Mouse (Mus musculus) embryonic facial prominence, embryonic 13.5 days (tissue): ENCODE measurements around the gene Vcp. TPM values are rescaled to one million over a fixed set of nuclear protein-coding genes. Genes with fewer than 3 reads are reported as not detected.

ENCODE experiments used
- ATAC-seq: fragments of 200-750 bp; cut with Nextera tagmentation; 2 replicates; pipeline ENCODE4 v1.8.0; 2017; ENCODE audit warnings: low read depth; ENCODE audit not compliant: insufficient number of reproducible peaks, insufficient read depth, low FRiP score, low TSS enrichment
- H3K27ac ChIP-seq: fragments of 300-500 bp; sonication (generic); 2 replicates; pipeline ENCODE4 v1.5.1; 2015; ENCODE audit warnings: moderate library complexity, mild to moderate bottlenecking, inconsistent platforms
- H3K27me3 ChIP-seq: fragments of 300-500 bp; sonication (generic); 2 replicates; pipeline ENCODE4 v1.6.1; 2015; ENCODE audit warnings: mild to moderate bottlenecking, inconsistent platforms
- H3K36me3 ChIP-seq: fragments of 300-500 bp; sonication (generic); 2 replicates; pipeline ENCODE4 v1.6.1; 2015; ENCODE audit warnings: mild to moderate bottlenecking, inconsistent platforms
- H3K4me1 ChIP-seq: fragments of 300-500 bp; sonication (generic); 2 replicates; pipeline ENCODE4 v1.6.1; 2015; ENCODE audit warnings: inconsistent platforms
- H3K4me2 ChIP-seq: fragments of 300-500 bp; sonication (generic); 2 replicates; pipeline ENCODE4 v1.6.1; 2015; ENCODE audit warnings: moderate library complexity, mild to moderate bottlenecking, inconsistent platforms
- H3K4me3 ChIP-seq: fragments of 300-500 bp; sonication (generic); 2 replicates; pipeline ENCODE4 v1.5.1; 2015; ENCODE audit warnings: mild to moderate bottlenecking, inconsistent platforms
- H3K9ac ChIP-seq: fragments of 300-500 bp; sonication (generic); 2 replicates; pipeline ENCODE4 v1.6.1; 2015; ENCODE audit warnings: mild to moderate bottlenecking, inconsistent platforms
- H3K9me3 ChIP-seq: fragments of 300-500 bp; sonication (generic); 2 replicates; pipeline ENCODE4 v1.6.1; 2016; ENCODE audit warnings: inconsistent platforms
- WGBS: fragments of 180-500 bp; shearing (Covaris S2); methylation state at CpG from one replicate; pipeline ENCODE4 v1.1.7; 2015; ENCODE audit warnings: mixed read lengths; 5-methylcytosine and 5-hydroxymethylcytosine counted together
- polyA plus RNA-seq: library from polyadenylated mRNA; unstranded; fragments of >200 nt; fragmentation: Nextera tagmentation; extraction: Ambion mirVana; gene quantifications from 2 replicates; pipeline ENCODE4 v1.2.1, GENCODE M21; 2015

The Vcp gene
- polyA plus RNA-seq, 1 experiment from 2014 or later: 567 TPM

- WGBS: 50% methylated on average over 15 of the region's 15 CpGs
- Histone ChIP-seq H3K4me1 (peaks cover 19% of the 10 kb centered on the region), H3K27me3 (no peaks in the 10 kb centered on the region), H3K9ac (peak overlapping the region; percentile 83), H3K9me3 (no peaks in the 10 kb centered on the region), H3K4me3 (peak overlapping the region; percentile 77), H3K36me3 (peaks cover 33% of the 10 kb centered on the region), H3K27ac (peak overlapping the region; percentile 84; the same call in 1 of the 2 replicates), H3K4me2 (peak overlapping the region; percentile 81)
- ATAC-seq: no peak
These were observed 38.5 kb upstream of the Vcp start for GRCm38 (mm10) chr4:43038567-43039495.

GRCm38 (mm10) chr4:43037860-43038566, 37.7 kb upstream of the Vcp start:
- Histone ChIP-seq H3K36me3 (peaks cover 40% of the 10 kb centered on the region), H3K4me1 (peaks cover 17% of the 10 kb centered on the region), H3K9me3 (no peaks in the 10 kb centered on the region), H3K9ac (no peak overlapping the region), H3K4me2 (no peak overlapping the region), H3K4me3 (no peak overlapping the region), H3K27ac (no peak overlapping the region), H3K27me3 (no peaks in the 10 kb centered on the region)
- 67% methylated on average over 4 of the region's 4 CpGs for WGBS
- no peak for ATAC-seq

DNA sequence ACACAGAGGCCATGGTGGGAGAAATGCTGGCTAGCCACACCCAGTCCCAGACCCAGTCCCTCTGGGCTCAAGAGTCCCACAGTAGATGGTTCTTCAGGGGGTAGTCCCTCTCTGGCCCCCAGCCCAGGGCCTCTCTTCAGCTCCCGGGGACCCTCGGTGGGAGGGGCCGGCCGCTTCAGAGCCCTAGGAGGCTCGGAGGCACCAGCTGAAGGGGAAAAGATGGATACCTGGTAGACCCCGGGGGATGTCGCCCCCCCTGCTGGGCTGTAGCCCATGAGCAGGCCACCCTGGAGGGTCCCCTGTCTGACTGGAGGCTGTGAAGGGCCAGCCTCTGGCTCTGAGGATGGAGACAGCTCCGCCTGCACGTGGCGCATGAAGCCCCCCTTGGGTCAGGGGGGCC, 36.0 kb upstream of the Vcp start:
- Histone ChIP-seq H3K4me3 (no peak overlapping the region), H3K36me3 (peaks cover 45% of the 10 kb centered on the region), H3K4me1 (peaks cover 22% of the 10 kb centered on the region), H3K27me3 (no peaks in the 10 kb centered on the region), H3K27ac (no peak overlapping the region), H3K4me2 (no peak overlapping the region), H3K9ac (no peak overlapping the region), H3K9me3 (no peaks in the 10 kb centered on the region)
- ATAC-seq: no peak
- WGBS: 89% methylated on average over 10 of the region's 10 CpGs

DNA sequence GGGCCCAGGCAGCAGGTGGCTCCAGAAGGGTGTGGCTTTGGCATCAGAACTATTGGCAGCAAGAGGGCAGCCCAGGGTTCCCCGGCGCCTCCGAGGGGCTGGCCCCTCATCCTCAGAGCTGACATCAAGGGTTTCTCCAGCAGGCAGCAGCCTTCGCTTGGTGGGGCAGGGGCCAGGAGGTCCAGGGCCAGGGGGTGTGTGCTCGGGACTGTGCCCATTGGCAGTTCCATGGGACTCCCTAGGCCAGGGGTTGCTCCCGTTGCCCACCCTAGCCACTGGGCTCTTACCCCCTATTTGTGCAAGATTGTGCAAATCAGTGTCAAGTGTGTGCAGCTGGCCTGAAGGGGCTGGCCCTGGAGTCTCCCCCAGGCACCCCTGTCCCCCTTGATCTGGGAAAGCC, 35.5 kb upstream of the Vcp start:
- 91% methylated on average over 6 of the region's 6 CpGs for WGBS

DNA sequence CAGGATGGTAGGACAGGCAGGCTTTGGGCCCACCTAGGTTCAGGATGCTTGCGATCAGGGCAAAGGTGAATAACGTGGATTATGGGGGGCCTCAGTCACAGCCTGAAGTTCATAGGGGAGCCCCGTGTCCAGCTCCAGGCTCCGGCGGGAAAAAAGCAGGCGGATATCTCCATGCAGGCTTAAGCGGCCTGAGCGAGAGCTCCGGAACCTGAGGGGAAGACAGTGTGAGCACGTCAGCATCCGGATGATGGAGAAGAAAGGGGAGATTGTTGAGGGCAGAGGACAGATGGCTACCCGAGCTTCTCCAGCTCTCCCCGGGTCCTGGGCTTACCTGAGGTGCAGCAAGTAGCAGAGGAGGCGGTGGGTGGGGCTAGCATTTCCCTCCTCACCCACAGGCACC, 33.2 kb upstream of the Vcp start:
- H3K36me3 ChIP-seq: peaks cover 60% of the 10 kb centered on the region
- H3K27ac ChIP-seq: no peak overlapping the region
- no peak overlapping the region for H3K4me2 ChIP-seq
- no peak overlapping the region for H3K9ac ChIP-seq
- WGBS: 86% methylated on average over 14 of the region's 14 CpGs
- no peak for ATAC-seq
- no peak overlapping the region for H3K4me3 ChIP-seq
- no peaks in the 10 kb centered on the region for H3K27me3 ChIP-seq
- peaks cover 14% of the 10 kb centered on the region for H3K4me1 ChIP-seq
- no peaks in the 10 kb centered on the region for H3K9me3 ChIP-seq

More for the DNA sequence above, 35.5 kb upstream of the Vcp start:
- no peaks in the 10 kb centered on the region for H3K27me3 ChIP-seq
- no peaks in the 10 kb centered on the region for H3K9me3 ChIP-seq
- no peak overlapping the region for H3K9ac ChIP-seq
- H3K4me1 ChIP-seq: peaks cover 20% of the 10 kb centered on the region
- ATAC-seq: no peak
- no peak overlapping the region for H3K4me3 ChIP-seq
- peaks cover 45% of the 10 kb centered on the region for H3K36me3 ChIP-seq
- no peak overlapping the region for H3K4me2 ChIP-seq
- H3K27ac ChIP-seq: no peak overlapping the region

DNA sequence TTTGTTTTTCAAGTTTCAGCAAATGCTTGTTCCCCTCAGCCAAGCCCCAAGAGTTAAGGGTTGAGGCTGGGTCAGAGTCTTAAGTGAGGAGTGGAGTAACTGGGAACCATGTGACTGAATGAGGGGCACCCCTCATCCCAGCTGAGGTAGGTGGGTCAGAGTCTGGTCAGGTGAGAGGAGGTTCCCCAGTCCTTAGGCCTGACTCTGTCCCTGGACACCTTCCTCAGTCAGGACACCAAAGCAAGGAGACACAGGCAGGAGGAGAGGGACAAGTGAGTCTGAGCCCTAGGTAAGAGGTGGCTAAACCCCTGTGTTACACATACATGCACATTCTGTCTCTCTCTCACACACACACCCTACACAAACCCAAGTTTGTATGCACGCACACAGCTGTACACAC, 32.2 kb upstream of the Vcp start:
- H3K4me3 ChIP-seq: no peak overlapping the region
- H3K27me3 ChIP-seq: no peaks in the 10 kb centered on the region
- H3K36me3 ChIP-seq: peaks cover 70% of the 10 kb centered on the region
- no peak overlapping the region for H3K27ac ChIP-seq
- H3K9me3 ChIP-seq: no peaks in the 10 kb centered on the region
- no peak overlapping the region for H3K9ac ChIP-seq
- no peak for ATAC-seq
- peaks cover 14% of the 10 kb centered on the region for H3K4me1 ChIP-seq
- no peak overlapping the region for H3K4me2 ChIP-seq
- WGBS: 80% methylated on average over 1 of the region's 1 CpGs

- H3K9me3 ChIP-seq: no peaks in the 10 kb centered on the region
- H3K36me3 ChIP-seq: peaks cover 74% of the 10 kb centered on the region
- H3K4me1 ChIP-seq: peaks cover 14% of the 10 kb centered on the region
- peak within 1 kb of the TSS; percentile 90 for H3K27ac ChIP-seq
- ATAC-seq: peak; percentile 92
- H3K4me3 ChIP-seq: peak within 1 kb of the TSS; percentile 81
- H3K27me3 ChIP-seq: no peaks in the 10 kb centered on the region
- WGBS: 1% methylated on average over 38 of the region's 38 CpGs
- peak within 1 kb of the TSS; percentile 64 for H3K4me2 ChIP-seq
- peak within 1 kb of the TSS; percentile 95 for H3K9ac ChIP-seq
These were observed 31.1 kb upstream of the Vcp start, which contains the start of gene Stoml2 for GRCm38 (mm10) chr4:43031237-43031995. TSS of gene Stoml2 (minus strand) at chr4:43031710.

DNA sequence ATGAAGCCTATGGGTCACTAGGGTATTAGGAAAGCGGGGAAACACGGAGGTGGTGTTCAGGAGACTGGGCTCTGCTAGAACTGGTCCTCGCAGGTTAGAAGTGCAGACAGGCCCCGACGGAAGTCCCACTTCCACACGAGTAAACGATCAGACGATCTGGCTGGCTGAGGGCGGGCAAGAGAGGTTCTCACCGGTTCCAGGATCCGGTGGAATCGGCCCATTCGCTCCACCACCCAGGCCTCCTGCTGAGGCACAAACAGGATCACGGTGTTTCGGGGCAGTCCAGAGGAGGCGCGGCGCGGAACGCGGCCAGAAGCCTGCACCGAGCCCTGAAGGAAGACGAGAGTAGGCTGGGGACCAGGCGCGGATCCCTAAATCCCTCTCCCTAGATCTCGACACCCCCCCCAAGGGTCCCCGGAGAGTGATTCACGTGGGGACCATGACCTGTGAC, 30.5 kb upstream of the Vcp start:
- Histone ChIP-seq H3K36me3 (peaks cover 68% of the 10 kb centered on the region), H3K4me2 (peak overlapping the region; percentile 64)
- ATAC-seq: peak; percentile 28; the same call in 1 of the 2 replicates

DNA sequence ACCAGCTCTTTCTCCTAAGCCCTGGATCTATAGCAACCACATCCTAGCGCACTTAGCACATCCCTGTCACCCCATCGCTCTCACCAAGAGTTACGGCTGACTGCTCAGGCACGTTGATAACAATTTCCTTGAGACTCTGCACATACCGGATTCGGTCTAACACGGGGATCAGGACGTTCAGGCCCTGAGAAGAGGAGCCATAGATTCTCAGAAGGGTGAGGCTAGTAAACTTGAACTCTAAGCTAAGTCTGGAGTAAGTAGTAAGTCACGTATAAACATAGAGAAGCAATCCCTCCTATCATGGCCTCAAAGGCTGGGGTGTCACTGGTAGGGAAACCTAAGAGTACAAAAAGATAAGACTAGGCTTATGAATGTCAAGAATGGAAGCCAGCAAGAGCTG, 30.0 kb upstream of the Vcp start:
- no peaks in the 10 kb centered on the region for H3K9me3 ChIP-seq
- H3K27me3 ChIP-seq: no peaks in the 10 kb centered on the region
- no peak for ATAC-seq
- H3K4me1 ChIP-seq: peaks cover 14% of the 10 kb centered on the region
- H3K36me3 ChIP-seq: peaks cover 63% of the 10 kb centered on the region
- peak overlapping the region; percentile 95 for H3K9ac ChIP-seq
- peak overlapping the region; percentile 64 for H3K4me2 ChIP-seq
- H3K27ac ChIP-seq: no peak overlapping the region
- H3K4me3 ChIP-seq: peak overlapping the region; percentile 81
- WGBS: 79% methylated on average over 9 of the region's 9 CpGs

More for the DNA sequence above, 30.5 kb upstream of the Vcp start:
- no peaks in the 10 kb centered on the region for H3K27me3 ChIP-seq
- H3K27ac ChIP-seq: peak overlapping the region; percentile 90
- H3K4me3 ChIP-seq: peak overlapping the region; percentile 81
- peaks cover 14% of the 10 kb centered on the region for H3K4me1 ChIP-seq
- WGBS: under 1% methylated on average over 28 of the region's 28 CpGs
- no peaks in the 10 kb centered on the region for H3K9me3 ChIP-seq
- H3K9ac ChIP-seq: peak overlapping the region; percentile 95

DNA sequence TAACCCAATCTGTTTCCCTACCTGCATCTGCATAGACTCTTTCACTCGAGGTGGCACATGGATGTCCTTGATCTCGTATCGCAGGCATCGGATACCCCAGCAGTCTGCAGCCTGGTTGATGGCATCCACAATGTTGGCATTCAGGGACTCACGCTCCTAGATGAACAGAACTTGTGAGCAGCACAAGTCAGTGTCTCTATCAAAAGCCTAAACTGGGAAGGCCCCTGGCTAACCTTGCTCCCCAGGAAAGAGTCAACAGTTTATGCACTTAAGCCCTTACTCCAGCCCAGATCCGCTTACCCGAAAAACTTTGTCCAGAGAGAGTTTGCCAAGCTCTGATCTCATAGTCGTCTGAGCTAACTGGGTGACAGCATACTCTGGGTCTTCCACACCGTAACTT, 29.4 kb upstream of the Vcp start:
- peaks cover 17% of the 10 kb centered on the region for H3K4me1 ChIP-seq
- H3K9me3 ChIP-seq: no peaks in the 10 kb centered on the region
- 90% methylated on average over 9 of the region's 9 CpGs for WGBS
- H3K27ac ChIP-seq: no peak overlapping the region
- peak overlapping the region; percentile 95; the same call in 1 of the 2 replicates for H3K9ac ChIP-seq
- ATAC-seq: no peak
- peak overlapping the region; percentile 81; the same call in 1 of the 2 replicates for H3K4me3 ChIP-seq
- no peaks in the 10 kb centered on the region for H3K27me3 ChIP-seq
- peaks cover 57% of the 10 kb centered on the region for H3K36me3 ChIP-seq
- peak overlapping the region; percentile 64 for H3K4me2 ChIP-seq

DNA sequence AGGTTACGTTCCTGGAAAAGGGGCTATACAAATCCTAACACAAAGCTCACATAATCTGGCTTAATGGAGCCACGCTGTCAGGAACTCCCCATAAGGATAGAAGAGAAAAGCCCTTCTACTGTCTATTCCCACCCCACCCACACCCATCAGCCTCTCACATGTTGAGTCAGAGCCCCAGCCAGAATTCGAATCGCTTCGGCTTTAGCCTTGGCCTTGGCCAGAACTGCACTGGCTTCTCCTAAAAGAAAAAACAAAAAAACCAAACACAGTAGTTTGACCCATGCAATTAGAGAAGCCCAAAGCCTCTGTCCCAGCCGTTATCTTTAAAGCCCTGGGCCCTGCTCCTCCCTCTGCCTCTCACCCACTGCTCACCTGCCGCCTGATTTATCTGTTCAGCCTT, 28.8 kb upstream of the Vcp start:
- Histone ChIP-seq H3K4me1 (peaks cover 23% of the 10 kb centered on the region), H3K4me2 (no peak overlapping the region), H3K36me3 (peaks cover 51% of the 10 kb centered on the region), H3K4me3 (no peak overlapping the region), H3K27me3 (no peaks in the 10 kb centered on the region), H3K27ac (no peak overlapping the region), H3K9ac (no peak overlapping the region), H3K9me3 (no peaks in the 10 kb centered on the region)
- no peak for ATAC-seq
- WGBS: 94% methylated on average over 7 of the region's 7 CpGs
